Mouse (Mus musculus) forebrain, embryonic 10.5 days (tissue): ENCODE results near the gene Ranbp1. TPM values are rescaled to one million over a fixed set of nuclear protein-coding genes. Genes with fewer than 3 reads are reported as not detected.
A peak's percentile ranks its signal among the peaks of the same experiment; 100 is the strongest.

Experiments
- microRNA counts: library from miRNA; unstranded; fragments of <30 nt; microRNA quantifications from one replicate; lab custom pipeline; 2017
- microRNA-seq: library from miRNA; unstranded; fragments of <30 nt; microRNA quantifications from one replicate; pipeline ENCODE4, GENCODE M21; 2017
- polyA plus RNA-seq: library from polyadenylated mRNA; unstranded; fragments of >200 nt; fragmentation: Nextera tagmentation; extraction: Ambion mirVana; gene quantifications from 2 replicates; pipeline ENCODE4 v1.2.1, GENCODE M21; 2016

Ranbp1 gene
- polyA plus RNA-seq, 1 experiment from 2014 or later: 1,297 TPM

MicroRNA genes within 50 kb of the gene (microRNA counts, 519-probe panel; counts per million panel counts)
- 341 counts per million, percentile 65 among the panel's probes with 10 or more counts for microRNA mmu-miR-1306 (lab: Ali Mortazavi, UCI)

Small RNA genes lying within 50 kb of the gene (microRNA-seq; reads per million reads assigned to microRNA genes)
- gene Gm24572 (16.8 reads per million, percentile 27 among the genes with 10 or more reads in this experiment), gene Mir1306 (392 reads per million, percentile 63 among the genes with 10 or more reads in this experiment)

Other genes with a start within 250 kb of the Ranbp1 start
- 159 and 175 TPM in 2 replicates for gene Dgcr6, start 195.9 kb downstream of the Ranbp1 start, polyA plus RNA-seq
- gene Prodh, start 158.5 kb downstream of the Ranbp1 start, polyA plus RNA-seq: 17.0 and 19.6 TPM in 2 replicates
- 0.87 and 1.2 TPM in 2 replicates for gene Rtn4r, start 121.1 kb downstream of the Ranbp1 start, polyA plus RNA-seq
- not detected in 2 replicates for gene Ccdc188, start 30.9 kb downstream of the Ranbp1 start, polyA plus RNA-seq
- 9.7 and 10.5 TPM in 2 replicates for gene Zdhhc8, start 13.6 kb downstream of the Ranbp1 start, polyA plus RNA-seq
- 134 and 139 TPM in 2 replicates for gene Trmt2a, start 53 bp downstream of the Ranbp1 start, polyA plus RNA-seq
- 3.0 and 5.8 TPM in 2 replicates for gene Gm49776, start 9.6 kb upstream of the Ranbp1 start, polyA plus RNA-seq
- gene Dgcr8, start 40.5 kb upstream of the Ranbp1 start, polyA plus RNA-seq: 48.9 and 49.7 TPM in 2 replicates
- gene Tango2, start 99.4 kb upstream of the Ranbp1 start, polyA plus RNA-seq: 35.7 and 37.1 TPM in 2 replicates
- 116 TPM in 2 replicates for gene Arvcf, start 99.5 kb upstream of the Ranbp1 start, polyA plus RNA-seq
- gene Txnrd2, start 177.7 kb upstream of the Ranbp1 start, polyA plus RNA-seq: 31.6 and 35.1 TPM in 2 replicates
- 58.1 and 60.1 TPM in 2 replicates for gene Comt, start 178.1 kb upstream of the Ranbp1 start, polyA plus RNA-seq
- 17.2 and 22.5 TPM in 2 replicates for gene Gnb1l, start 250.0 kb upstream of the Ranbp1 start, polyA plus RNA-seq